Mouse (Mus musculus): ENCODE data around the gene Per3. TPM values are rescaled to one million over a fixed set of nuclear protein-coding genes. Genes with fewer than 3 reads are reported as not detected.

Per3 gene
- polyA plus RNA-seq, 1 experiment from 2014 or later = 7.0 TPM

DNA sequence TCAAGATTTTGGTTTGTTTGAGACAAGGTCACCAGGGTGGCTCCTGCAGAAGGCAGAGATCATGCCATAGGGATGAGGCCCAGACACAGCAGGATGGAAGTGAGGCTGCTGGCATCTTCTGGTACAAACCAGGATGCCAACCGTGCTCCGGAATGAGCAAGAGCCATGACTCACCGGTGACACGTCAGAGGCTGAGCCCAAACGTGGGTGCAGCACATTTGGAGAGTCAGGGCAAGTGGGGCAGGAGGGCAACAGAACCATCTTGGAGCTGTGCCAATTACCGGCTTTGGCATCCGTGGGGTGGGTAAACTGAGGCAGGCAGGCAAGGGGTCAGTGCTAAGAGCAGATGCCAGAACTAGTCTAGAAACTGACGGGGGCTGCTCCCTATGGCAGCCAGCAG lies 71.2 kb downstream of the Per3 start:
- H3K4me2 ChIP-seq = no peak overlapping the region
- no peak for ATAC-seq (replicated peaks; ENCODE audit: low FRiP score)
- no peaks in the 10 kb centered on the region for H3K9me3 ChIP-seq (replicated peaks)
- no peak overlapping the region for H3K27ac ChIP-seq
- no peaks in the 10 kb centered on the region for H3K36me3 ChIP-seq
- no peak overlapping the region for H3K4me3 ChIP-seq (replicated peaks)
- H3K27me3 ChIP-seq = no peaks in the 10 kb centered on the region
- H3K4me1 ChIP-seq = no peaks in the 10 kb centered on the region
- WGBS = 85% methylated on average over 8 of the region's 8 CpGs
- no peak overlapping the region for H3K9ac ChIP-seq

DNA sequence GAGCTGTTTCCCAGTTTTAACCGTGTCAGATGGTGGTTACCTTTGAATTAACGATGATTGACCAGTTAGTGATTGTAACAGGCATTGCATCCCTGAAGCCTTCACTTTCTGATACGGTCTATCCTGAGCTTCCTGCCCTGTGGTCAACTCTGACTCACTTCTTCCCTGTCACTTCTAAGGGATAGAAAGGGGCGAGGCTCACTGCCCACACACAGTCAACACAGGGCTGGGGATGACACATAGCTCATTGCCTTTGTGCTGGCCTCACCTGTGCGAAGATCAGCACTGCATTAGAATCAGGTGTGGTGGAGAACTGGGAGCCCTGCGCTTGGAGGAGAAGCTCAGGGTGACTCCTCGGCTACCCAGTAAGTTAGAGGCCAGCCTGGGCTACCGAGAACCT lies 75.5 kb downstream of the Per3 start:
- Histone ChIP-seq H3K27ac (no peak overlapping the region), H3K4me2 (no peak overlapping the region), H3K9me3 (replicated peaks) (no peaks in the 10 kb centered on the region), H3K4me3 (replicated peaks) (no peak overlapping the region), H3K27me3 (no peaks in the 10 kb centered on the region), H3K9ac (no peak overlapping the region), H3K36me3 (no peaks in the 10 kb centered on the region), H3K4me1 (peaks cover 4% of the 10 kb centered on the region)
- 89% methylated on average over 8 of the region's 8 CpGs for WGBS
- ATAC-seq (replicated peaks; ENCODE audit: low FRiP score) = no peak

DNA sequence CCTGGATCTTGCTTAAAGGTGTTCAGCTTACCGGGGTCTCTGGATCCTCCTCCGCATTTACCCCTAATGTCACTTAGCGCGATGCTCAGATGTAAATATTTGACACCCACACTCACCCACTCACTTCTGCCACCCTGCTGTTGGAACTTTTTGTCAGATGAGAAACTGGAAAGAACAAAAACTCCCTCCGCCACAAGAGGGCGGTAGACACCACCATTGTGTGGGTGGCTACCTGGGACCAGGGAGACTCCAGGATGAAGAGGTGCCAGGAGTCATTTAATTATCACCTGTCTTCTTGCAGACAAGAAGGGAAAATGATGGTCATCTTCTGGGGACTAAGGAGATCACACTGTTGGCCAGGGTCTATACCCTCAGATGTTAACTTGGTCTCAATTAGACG lies 77.9 kb downstream of the Per3 start:
- Histone ChIP-seq H3K4me2 (no peak overlapping the region), H3K36me3 (no peaks in the 10 kb centered on the region), H3K9me3 (replicated peaks) (no peaks in the 10 kb centered on the region), H3K27ac (no peak overlapping the region), H3K4me1 (peaks cover 4% of the 10 kb centered on the region), H3K27me3 (no peaks in the 10 kb centered on the region), H3K9ac (no peak overlapping the region), H3K4me3 (replicated peaks) (no peak overlapping the region)
- no peak for ATAC-seq (replicated peaks; ENCODE audit: low FRiP score)
- WGBS = 18% methylated on average over 7 of the region's 7 CpGs

GRCm38 (mm10) chr4:150965555-150965951 lies 78.9 kb downstream of the Per3 start:
- peaks cover 4% of the 10 kb centered on the region for H3K4me1 ChIP-seq
- no peak overlapping the region for H3K4me2 ChIP-seq
- ATAC-seq (replicated peaks; ENCODE audit: low FRiP score) = no peak
- H3K27me3 ChIP-seq = no peaks in the 10 kb centered on the region
- WGBS = 72% methylated on average over 11 of the region's 11 CpGs
- no peak overlapping the region for H3K4me3 ChIP-seq (replicated peaks)
- H3K27ac ChIP-seq = no peak overlapping the region
- no peak overlapping the region for H3K9ac ChIP-seq
- no peaks in the 10 kb centered on the region for H3K36me3 ChIP-seq
- H3K9me3 ChIP-seq (replicated peaks) = no peaks in the 10 kb centered on the region

DNA sequence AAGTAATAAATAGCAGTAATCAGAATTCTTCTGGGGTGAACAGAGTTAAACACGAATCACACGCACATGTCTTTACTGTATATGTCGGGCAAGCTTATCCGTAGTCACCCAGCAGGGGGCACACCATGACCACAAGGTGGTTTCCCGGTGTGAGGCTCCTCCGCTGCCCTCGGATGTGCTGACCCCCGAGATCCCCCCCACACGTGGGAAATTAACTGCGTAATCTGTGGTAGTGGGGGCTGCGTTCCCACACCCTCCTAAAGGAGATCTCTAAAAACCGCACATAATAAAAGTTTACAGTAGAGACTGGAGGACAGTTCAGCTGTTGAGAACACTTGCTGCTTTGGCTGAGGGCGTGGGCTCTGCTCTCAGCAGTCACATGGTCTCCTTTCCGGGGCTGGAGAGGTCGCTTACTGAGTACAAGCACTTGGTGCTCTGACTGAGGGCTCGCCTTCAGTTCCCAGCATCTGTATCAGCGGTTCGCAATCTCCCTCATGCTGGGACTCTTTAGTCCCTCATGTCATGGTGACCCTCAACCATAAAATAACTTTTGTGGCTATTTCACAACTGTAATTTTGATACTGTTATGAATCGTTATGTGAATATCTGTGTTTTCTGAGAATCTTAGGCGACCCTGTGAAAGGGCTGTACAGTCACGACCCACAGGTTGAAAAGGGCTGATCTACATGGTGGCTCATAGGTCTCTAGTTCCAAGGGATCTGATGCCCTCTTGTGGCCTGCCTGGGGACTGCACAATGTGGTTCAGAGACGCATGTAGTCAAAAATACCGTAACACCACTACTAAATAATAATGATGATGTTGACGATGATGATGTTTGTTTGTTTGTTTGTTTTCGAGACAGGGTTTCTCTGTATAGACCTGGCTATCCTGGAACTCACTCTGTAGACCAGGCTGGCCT lies 79.6 kb downstream of the Per3 start:
- Histone ChIP-seq H3K36me3 (no peaks in the 10 kb centered on the region), H3K4me2 (peak overlapping the region; percentile 60), H3K9me3 (replicated peaks) (no peaks in the 10 kb centered on the region), H3K9ac (no peak overlapping the region), H3K4me1 (peaks cover 4% of the 10 kb centered on the region), H3K27me3 (no peaks in the 10 kb centered on the region), H3K27ac (no peak overlapping the region), H3K4me3 (replicated peaks) (peak overlapping the region; percentile 31)
- ATAC-seq (replicated peaks; ENCODE audit: low FRiP score) = 0 out of 2 replicates have a peak, but pooled peaks have one; percentile 52
- 11% methylated on average over 25 of the region's 25 CpGs for WGBS

DNA sequence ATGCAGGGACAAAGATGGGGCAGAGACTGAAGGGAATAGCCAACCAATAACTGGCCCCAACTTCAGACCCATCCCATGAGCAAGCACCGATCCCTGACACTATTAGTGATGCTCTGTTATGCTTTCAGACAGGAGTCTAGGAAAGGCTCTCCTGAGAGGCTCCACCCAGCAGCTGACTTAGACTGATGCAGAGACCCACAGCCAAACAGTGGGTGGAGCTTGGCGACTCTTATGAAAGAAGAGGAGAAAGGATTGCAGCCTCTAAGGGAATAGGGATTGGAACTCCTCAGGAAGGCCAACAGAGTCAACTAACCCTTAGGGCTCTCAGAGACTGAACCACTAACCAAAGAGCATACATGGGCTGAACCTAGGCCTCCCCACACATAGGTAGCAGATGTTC lies 80.8 kb downstream of the Per3 start:
- no peak for ATAC-seq (replicated peaks; ENCODE audit: low FRiP score)
- WGBS = 69% methylated on average over 2 of the region's 2 CpGs

GRCm38 (mm10) chr4:150962231-150962630 lies 82.2 kb downstream of the Per3 start:
- Histone ChIP-seq H3K4me3 (replicated peaks) (no peak overlapping the region), H3K4me2 (no peak overlapping the region)

More for the DNA sequence above, 80.8 kb downstream of the Per3 start:
- peaks cover 4% of the 10 kb centered on the region for H3K4me1 ChIP-seq
- no peaks in the 10 kb centered on the region for H3K36me3 ChIP-seq
- no peaks in the 10 kb centered on the region for H3K27me3 ChIP-seq
- H3K4me3 ChIP-seq (replicated peaks) = no peak overlapping the region
- no peak overlapping the region for H3K9ac ChIP-seq
- no peaks in the 10 kb centered on the region for H3K9me3 ChIP-seq (replicated peaks)
- H3K4me2 ChIP-seq = no peak overlapping the region
- H3K27ac ChIP-seq = no peak overlapping the region

GRCm38 (mm10) chr4:150958536-150958935 lies 85.9 kb downstream of the Per3 start:
- Histone ChIP-seq H3K9me3 (replicated peaks) (no peaks in the 10 kb centered on the region), H3K9ac (no peak overlapping the region), H3K36me3 (no peaks in the 10 kb centered on the region), H3K4me2 (no peak overlapping the region), H3K27ac (no peak overlapping the region), H3K4me1 (0 out of 2 replicates have a peak, but pooled peaks cover 3% of the 10 kb centered on the region), H3K4me3 (replicated peaks) (no peak overlapping the region), H3K27me3 (no peaks in the 10 kb centered on the region)
- WGBS = 59% methylated on average over 7 of the region's 7 CpGs
- ATAC-seq (replicated peaks; ENCODE audit: low FRiP score) = no peak

More at GRCm38 (mm10) chr4:150962231-150962630, 82.2 kb downstream of the Per3 start:
- no peak for ATAC-seq (replicated peaks; ENCODE audit: low FRiP score)
- Histone ChIP-seq H3K9me3 (replicated peaks) (no peaks in the 10 kb centered on the region), H3K27me3 (no peaks in the 10 kb centered on the region), H3K9ac (no peak overlapping the region), H3K36me3 (no peaks in the 10 kb centered on the region), H3K4me1 (peaks cover 4% of the 10 kb centered on the region), H3K27ac (no peak overlapping the region)
- 61% methylated on average over 6 of the region's 6 CpGs for WGBS

- 46% methylated on average over 1 of the region's 1 CpGs for WGBS
- Histone ChIP-seq H3K4me1 (0 out of 2 replicates have a peak, but pooled peaks cover 3% of the 10 kb centered on the region), H3K4me3 (replicated peaks) (no peak overlapping the region), H3K9ac (no peak overlapping the region), H3K9me3 (replicated peaks) (no peaks in the 10 kb centered on the region), H3K4me2 (no peak overlapping the region), H3K27me3 (no peaks in the 10 kb centered on the region), H3K36me3 (no peaks in the 10 kb centered on the region), H3K27ac (no peak overlapping the region)
- no peak for ATAC-seq (replicated peaks; ENCODE audit: low FRiP score)
Measured at GRCm38 (mm10) chr4:150957106-150957458, 87.4 kb downstream of the Per3 start.

- Histone ChIP-seq H3K4me3 (replicated peaks) (no peak overlapping the region), H3K9me3 (replicated peaks) (no peaks in the 10 kb centered on the region), H3K9ac (no peak overlapping the region), H3K36me3 (no peaks in the 10 kb centered on the region), H3K4me2 (no peak overlapping the region), H3K4me1 (0 out of 2 replicates have a peak, but pooled peaks cover 3% of the 10 kb centered on the region), H3K27ac (no peak overlapping the region), H3K27me3 (no peaks in the 10 kb centered on the region)
- ATAC-seq (replicated peaks; ENCODE audit: low FRiP score) = no peak
- 66% methylated on average over 13 of the region's 13 CpGs for WGBS
Measured at GRCm38 (mm10) chr4:150956369-150957105, 87.9 kb downstream of the Per3 start.

Data from kidney, embryonic 15.5 days (tissue).